Mouse (Mus musculus): Measurements from ENCODE around the gene Usp36.

- TF ChIP-seq CTCF (IDR thresholded peaks at IDR 0.05; ENCODE audit: extremely low read depth, insufficient read depth, low read length): no peak
- TF ChIP-seq POLR2A (IDR thresholded peaks at IDR 0.05; ENCODE audit: extremely low read depth, insufficient read depth, low read length): no peak
Observed at GRCm38 (mm10) chr11:118247359-118248095, 42.5 kb downstream of the Usp36 start.

Data from cortical plate, adult 2 months (tissue).